Mouse (Mus musculus) C2C12 (cell line): ENCODE results near the gene Zfr.

Experiments used
- CTCF ChIP-seq: IDR thresholded peaks from one replicate; pipeline ENCODE4 v1.5.1; 2011; ENCODE audit not compliant: control insufficient read depth, insufficient read depth, insufficient read length
- MAX ChIP-seq: IDR thresholded peaks from one replicate; pipeline ENCODE4 v1.6.1; 2011; ENCODE audit warnings: mild to moderate bottlenecking, control low read depth
- MYOD1 ChIP-seq: IDR thresholded peaks from one replicate; pipeline ENCODE4 v1.6.1; 2011; ENCODE audit warnings: low read depth; ENCODE audit not compliant: control insufficient read depth, insufficient read length
- MYOG ChIP-seq: IDR thresholded peaks from one replicate; pipeline ENCODE4 v1.6.1; 2011; ENCODE audit not compliant: control insufficient read depth, insufficient read length; ENCODE audit errors: extremely low read depth

- TF ChIP-seq MYOG: no peak
- TF ChIP-seq CTCF: no peak
- no peak for TF ChIP-seq MYOD1
- no peak for TF ChIP-seq MAX
Observed at GRCm38 (mm10) chr15:12084164-12084563, 33.5 kb upstream of the Zfr start.
